Mouse (Mus musculus) monocyte, adult 59 days (primary cell): Measurements from ENCODE around the gene Prr19. TPM values are rescaled to one million over a fixed set of nuclear protein-coding genes. Genes with fewer than 3 reads are reported as not detected.

Experiments
- total RNA-seq, 2 experiments: library from RNA; stranded (reverse); gene quantifications; one replicate each; pipeline ENCODE4 v1.2.4; 2023

Gene Prr19
- not detected for total RNA-seq

GRCm38 (mm10) chr7:25301063-25301462 is at the start of gene Prr19:
TSS of gene Prr19 (plus strand) at chr7:25301411.

GRCm38 (mm10) chr7:25267301-25267750 is 33.9 kb upstream of the Prr19 start, which contains the start of gene Cic:
TSS of gene Cic (plus strand) at chr7:25267704.

GRCm38 (mm10) chr7:25297454-25298325 is 3.5 kb upstream of the Prr19 start, which contains the start of gene Pafah1b3:
TSS of gene Pafah1b3 (minus strand) at chr7:25297986.

GRCm38 (mm10) chr7:25305956-25306613 is 4.9 kb downstream of the Prr19 start, which contains the start of gene Tmem145:
TSS of gene Tmem145 (plus strand) at chr7:25306106.

GRCm38 (mm10) chr7:25316532-25317445 is 15.6 kb downstream of the Prr19 start, which contains the start of gene Megf8:
TSS of gene Megf8 (plus strand) at chr7:25317164.

Other genes starting within 250 kb of the Prr19 start
- gene Grik5, start 229.1 kb upstream of the Prr19 start, total RNA-seq = 1 to 10 TPM; 1.8 TPM
- 10 to 100 TPM; 12.1 to 13.2 TPM for gene Zfp574, start 228.8 kb upstream of the Prr19 start, total RNA-seq
- 100 to 1,000 TPM; 193 to 239 TPM for gene Pou2f2, start 121.7 kb upstream of the Prr19 start, total RNA-seq
- 10 to 100 TPM; 57.9 to 71.2 TPM for gene Dedd2, start 80.8 kb upstream of the Prr19 start, total RNA-seq
- 1 to 10 TPM; 7.0 to 8.1 TPM for gene Zfp526, start 80.0 kb upstream of the Prr19 start, total RNA-seq
- gene Gsk3a, start 63.6 kb upstream of the Prr19 start, total RNA-seq = 10 to 100 TPM; 73.5 to 80.3 TPM
- gene Erf, start 50.6 kb upstream of the Prr19 start, total RNA-seq = 10 to 100 TPM; 21.8 to 32.8 TPM
- gene Cic, start 33.7 kb upstream of the Prr19 start, total RNA-seq = 100 to 1,000 TPM; 341 to 358 TPM
- gene Pafah1b3, start 3.4 kb upstream of the Prr19 start, total RNA-seq = 1 to 10 TPM; 9.2 to 9.5 TPM
- gene Tmem145, start 4.7 kb downstream of the Prr19 start, total RNA-seq = not detected
- 1 to 10 TPM; 7.8 to 9.5 TPM for gene Megf8, start 15.8 kb downstream of the Prr19 start, total RNA-seq
- gene Cnfn, start 68.3 kb downstream of the Prr19 start, total RNA-seq = not detected
- 10 to 100 TPM; 65.5 to 68.3 TPM for gene Lipe, start 97.3 kb downstream of the Prr19 start, total RNA-seq
- not detected for gene Cxcl17, start 111.5 kb downstream of the Prr19 start, total RNA-seq
- 100 to 1,000 TPM; 337 to 343 TPM for gene Ceacam1, start 176.2 kb downstream of the Prr19 start, total RNA-seq
- gene Ceacam2, start 238.4 kb downstream of the Prr19 start, total RNA-seq = 10 to 100 TPM; 26.7 to 44.0 TPM